Mouse (Mus musculus) left cerebral cortex, adult 2 months (tissue): ENCODE results near the gene Gabarap. TPM values are rescaled to one million over a fixed set of nuclear protein-coding genes. Genes with fewer than 3 reads are reported as not detected.
A peak's percentile ranks its signal among the peaks of the same experiment; 100 is the strongest.

Source experiments
- DNase-seq, 2 experiments: peaks; one replicate each; pipeline ENCODE4 v3.0.0; 2021 to 2022; ENCODE audit warnings: low spot score in 2 of 2, mixed read lengths in 1 of 2; ENCODE audit errors: extremely low spot score in 1 of 2
- H3K27ac ChIP-seq: fragments of 200-600 bp; 2 replicates; pipeline ENCODE4 v1.8.1; 2022
- H3K4me3 ChIP-seq: fragments of 200-600 bp; 2 replicates; pipeline ENCODE4 v1.8.1; 2022
- CTCF ChIP-seq: fragments of 200-600 bp; IDR thresholded peaks from 2 replicates; pipeline ENCODE4 v1.8.1; 2022; ENCODE audit warnings: antibody characterized with exemption, mild to moderate bottlenecking, moderate library complexity
- intact Hi-C: fragments of 180-260 bp; cut with DNase I; formaldehyde crosslinking; loops from one replicate; pipeline ENCODE4 v1.15.1; 2025
- microRNA-seq, 2 experiments: library from miRNA; unstranded; fragments of <30 nt; microRNA quantifications; one replicate each; pipeline ENCODE4 v1.2.0; 2021
- total RNA-seq, 2 experiments: library from RNA; stranded (reverse); gene quantifications; 2 replicates each; pipeline ENCODE4 v1.2.3; 2021

Gabarap gene
- total RNA-seq, 2 experiments from 2014 or later, result 209 to 215 TPM

GRCm38 (mm10) chr11:70029130-70029801 lies 38.3 kb downstream of the Gabarap start:
- H3K27ac ChIP-seq, result peak overlapping the region; percentile 84
- DNase-seq, result peak; percentile 79 to 86
- no peak for TF ChIP-seq CTCF
- peak overlapping the region; percentile 37 for H3K4me3 ChIP-seq
- intact Hi-C loops, result no loop called here

- Histone ChIP-seq H3K27ac (peak overlapping the region; percentile 84), H3K4me3 (peak overlapping the region; percentile 37)
- no peak for TF ChIP-seq CTCF
- no peak for DNase-seq
- intact Hi-C loops, result no loop called here
Measured at GRCm38 (mm10) chr11:70029829-70030550, 39.0 kb downstream of the Gabarap start.

- intact Hi-C loops, result no loop called here
- H3K4me3 ChIP-seq, result no peak overlapping the region
- DNase-seq, result no peak
- no peak overlapping the region for H3K27ac ChIP-seq
- TF ChIP-seq CTCF, result no peak
Measured at GRCm38 (mm10) chr11:70030651-70031320, 39.8 kb downstream of the Gabarap start.

- intact Hi-C loops, result no loop called here
Measured at GRCm38 (mm10) chr11:70031321-70031670, 40.4 kb downstream of the Gabarap start.

GRCm38 (mm10) chr11:70038174-70038573 lies 47.2 kb downstream of the Gabarap start:
- TF ChIP-seq CTCF, result no peak
- DNase-seq, result no peak
- no peak overlapping the region for H3K4me3 ChIP-seq
- H3K27ac ChIP-seq, result no peak overlapping the region
- intact Hi-C loops, result no loop called here

More at GRCm38 (mm10) chr11:70031321-70031670, 40.4 kb downstream of the Gabarap start:
- TF ChIP-seq CTCF, result no peak
- Histone ChIP-seq H3K4me3 (no peak overlapping the region), H3K27ac (no peak overlapping the region)
- no peak for DNase-seq

- no peak for TF ChIP-seq CTCF
- intact Hi-C loops, result no loop called here
- Histone ChIP-seq H3K27ac (no peak overlapping the region), H3K4me3 (no peak overlapping the region)
- no peak for DNase-seq
Measured at GRCm38 (mm10) chr11:70039631-70040030, 48.7 kb downstream of the Gabarap start.

- TF ChIP-seq CTCF, result no peak
- Histone ChIP-seq H3K4me3 (no peak overlapping the region), H3K27ac (peak overlapping the region; percentile 40; the same call in 1 of the 2 replicates)
- DNase-seq, result no peak
- intact Hi-C loops, result no loop called here
Measured at GRCm38 (mm10) chr11:70040184-70040583, 49.2 kb downstream of the Gabarap start.

- DNase-seq, result no peak
- no peak overlapping the region for H3K27ac ChIP-seq
- intact Hi-C loops, result no loop called here
- TF ChIP-seq CTCF, result no peak
- no peak overlapping the region for H3K4me3 ChIP-seq
Measured at GRCm38 (mm10) chr11:70042309-70043085, 51.6 kb downstream of the Gabarap start.

GRCm38 (mm10) chr11:70043665-70044064 lies 52.7 kb downstream of the Gabarap start:
- no peak for TF ChIP-seq CTCF
- Histone ChIP-seq H3K4me3 (no peak overlapping the region), H3K27ac (no peak overlapping the region)
- DNase-seq, result no peak
- intact Hi-C loops, result no loop called here

Small RNA genes within 50 kb of the gene (microRNA-seq; reads per million reads assigned to microRNA genes)
- gene Gm44349 (0 to 1.2 reads per million in 2 experiments), gene Mir324 (7,710 to 8,291 reads per million in 2 experiments)

Other genes starting within 250 kb of the Gabarap start
- 10 to 100 TPM; 55.1 to 56.6 TPM for gene Polr2a, start 232.5 kb upstream of the Gabarap start, total RNA-seq
- gene Slc35g3, start 229.2 kb upstream of the Gabarap start, total RNA-seq, result not detected
- gene Zbtb4, start 225.2 kb upstream of the Gabarap start, total RNA-seq, result 100 to 1,000 TPM; 134 to 167 TPM
- gene Chrnb1, start 195.2 kb upstream of the Gabarap start, total RNA-seq, result 1 to 10 TPM; 1.0 to 1.4 TPM
- 10 to 100 TPM; 15.9 to 19.8 TPM for gene Fgf11, start 189.3 kb upstream of the Gabarap start, total RNA-seq
- under 1 TPM in 1 of 2 experiments, not detected in 1; 0.23 TPM for gene Tmem102, start 185.5 kb upstream of the Gabarap start, total RNA-seq
- not detected for gene Gm39566, start 175.8 kb upstream of the Gabarap start, total RNA-seq
- gene Spem2, start 172.7 kb upstream of the Gabarap start, total RNA-seq, result not detected
- under 1 TPM; 0.34 to 0.44 TPM for gene Spem1, start 169.0 kb upstream of the Gabarap start, total RNA-seq
- gene Nlgn2, start 153.4 kb upstream of the Gabarap start, total RNA-seq, result 100 to 1,000 TPM; 236 to 243 TPM
- 100 to 1,000 TPM; 113 to 126 TPM for gene Tmem256, start 152.6 kb upstream of the Gabarap start, total RNA-seq
- 10 to 100 TPM; 19.5 to 22.5 TPM for gene Plscr3, start 144.8 kb upstream of the Gabarap start, total RNA-seq
- gene Tnk1, start 132.4 kb upstream of the Gabarap start, total RNA-seq, result under 1 TPM in 1 of 2 experiments, not detected in 1; 0.20 TPM
- gene Tmem95, start 113.1 kb upstream of the Gabarap start, total RNA-seq, result not detected
- 1 to 10 TPM; 1.3 to 1.5 TPM for gene Kctd11, start 109.7 kb upstream of the Gabarap start, total RNA-seq
- not detected for gene Acap1, start 95.6 kb upstream of the Gabarap start, total RNA-seq
- under 1 TPM; 0.23 to 0.87 TPM for gene 2810408A11Rik, start 90.2 kb upstream of the Gabarap start, total RNA-seq
- 100 to 1,000 TPM; 121 to 124 TPM for gene Neurl4, start 90.1 kb upstream of the Gabarap start, total RNA-seq
- gene Gps2, start 77.3 kb upstream of the Gabarap start, total RNA-seq, result 10 to 100 TPM; 31.0 to 31.7 TPM
- gene Eif5a, start 69.2 kb upstream of the Gabarap start, total RNA-seq, result 100 to 1,000 TPM; 408 to 429 TPM
- 1 to 10 TPM; 9.9 to 10.0 TPM for gene Ybx2, start 55.3 kb upstream of the Gabarap start, total RNA-seq
- 1 to 10 TPM; 2.3 to 4.1 TPM for gene Slc2a4, start 43.0 kb upstream of the Gabarap start, total RNA-seq
- not detected for gene Cldn7, start 26.4 kb upstream of the Gabarap start, total RNA-seq
- 100 to 1,000 TPM; 116 to 124 TPM for gene Ctdnep1, start 10.0 kb upstream of the Gabarap start, total RNA-seq
- 10 to 100 TPM; 90.9 to 93.8 TPM for gene Elp5, start 8.6 kb upstream of the Gabarap start, total RNA-seq
- 10 to 100 TPM; 44.3 to 48.9 TPM for gene Phf23, start 4.6 kb downstream of the Gabarap start, total RNA-seq
- 10 to 100 TPM; 32.6 to 32.9 TPM for gene Dvl2, start 9.5 kb downstream of the Gabarap start, total RNA-seq
- 10 to 100 TPM; 59.4 to 62.5 TPM for gene Acadvl, start 24.3 kb downstream of the Gabarap start, total RNA-seq
- gene Dlg4, start 25.8 kb downstream of the Gabarap start, total RNA-seq, result 100 to 1,000 TPM; 818 to 875 TPM
- 1 to 10 TPM; 1.8 to 2.1 TPM for gene Asgr1, start 62.9 kb downstream of the Gabarap start, total RNA-seq
- gene Asgr2, start 101.5 kb downstream of the Gabarap start, total RNA-seq, result not detected
- gene Mgl2, start 139.2 kb downstream of the Gabarap start, total RNA-seq, result under 1 TPM; 0.81 to 0.94 TPM
- 1 to 10 TPM; 2.2 TPM for gene Clec10a, start 165.1 kb downstream of the Gabarap start, total RNA-seq
- 10 to 100 TPM; 35.7 to 36.9 TPM for gene Slc16a11, start 221.6 kb downstream of the Gabarap start, total RNA-seq
- gene Slc16a13, start 229.9 kb downstream of the Gabarap start, total RNA-seq, result 10 to 100 TPM in 1 of 2 experiments, 1 to 10 TPM in 1; 7.5 to 10.5 TPM
- gene Bcl6b, start 238.7 kb downstream of the Gabarap start, total RNA-seq, result 1 to 10 TPM; 1.7 to 3.5 TPM
- gene 0610010K14Rik, start 246.8 kb downstream of the Gabarap start, total RNA-seq, result 10 to 100 TPM; 45.5 to 51.2 TPM
- 1 to 10 TPM; 4.9 to 5.3 TPM for gene Gm21988, start 248.7 kb downstream of the Gabarap start, total RNA-seq
- 100 to 1,000 TPM; 241 to 270 TPM for gene Rnasek, start 248.7 kb downstream of the Gabarap start, total RNA-seq